Mouse (Mus musculus) lung, postnatal 0 days (tissue): Measurements from ENCODE around the gene Vmn1r223.

Experiments used
- CTCF ChIP-seq: IDR thresholded peaks from 2 replicates; pipeline ENCODE4 v1.5.1; 2016; ENCODE audit warnings: antibody characterized with exemption, mild to moderate bottlenecking
- EP300 ChIP-seq: IDR thresholded peaks from 2 replicates; pipeline ENCODE4 v1.6.1; 2016; ENCODE audit warnings: antibody characterized with exemption, mild to moderate bottlenecking, control low read depth

GRCm38 (mm10) chr13:23286721-23287362 is 39.9 kb downstream of the Vmn1r223 start:
- no peak for TF ChIP-seq CTCF
- TF ChIP-seq EP300: no peak
